Mouse (Mus musculus) olfactory bulb, adult 2 months (tissue): ENCODE data around the gene Exd2. TPM values are rescaled to one million over a fixed set of nuclear protein-coding genes. Genes with fewer than 3 reads are reported as not detected.

Experiments used
- H3K27ac ChIP-seq: fragments of 200-500 bp; 2 replicates; pipeline ENCODE4 v1.5.1; 2012; ENCODE audit warnings: low read depth, low read length; ENCODE audit not compliant: insufficient read depth
- H3K4me1 ChIP-seq: fragments of 200-500 bp; 2 replicates; pipeline ENCODE4 v1.6.1; 2012; ENCODE audit warnings: low read length; ENCODE audit not compliant: control insufficient read depth, insufficient read depth
- H3K4me3 ChIP-seq: fragments of 200-500 bp; 2 replicates; pipeline ENCODE4 v1.5.1; 2012; ENCODE audit warnings: mild to moderate bottlenecking, low read depth, low read length, moderate library complexity; ENCODE audit not compliant: insufficient read depth
- CTCF ChIP-seq: fragments of 200-500 bp; IDR thresholded peaks from 2 replicates; pipeline ENCODE4 v1.5.1; 2012; ENCODE audit warnings: low read depth, mild to moderate bottlenecking, low read length, moderate library complexity; ENCODE audit not compliant: insufficient read depth
- POLR2A ChIP-seq: fragments of 200-500 bp; IDR thresholded peaks from 2 replicates; pipeline ENCODE4 v1.6.1; 2012; ENCODE audit warnings: mild to moderate bottlenecking, low read depth, low read length, moderate library complexity; ENCODE audit not compliant: insufficient read depth
- WGBS: fragments of 180-500 bp; shearing (Covaris S2); methylation state at CpG from one replicate; pipeline ENCODE4 v1.1.7; 2018; 5-methylcytosine and 5-hydroxymethylcytosine counted together
- polyA plus RNA-seq: library from polyadenylated mRNA; stranded (reverse); fragments of >200 nt; gene quantifications from 2 replicates; pipeline ENCODE4 v1.2.4, GENCODE M21; 2012; ENCODE audit warnings: low replicate concordance; ENCODE audit not compliant: missing spikeins, insufficient read depth, insufficient read length

Exd2 gene
- polyA plus RNA-seq, 1 experiment = not detected

GRCm38 (mm10) chr12:80518757-80519620 is 56.1 kb downstream of the Exd2 start:
- TF ChIP-seq POLR2A (peak; percentile 13; the same call in 1 of the 2 replicates), CTCF (no peak)
- peak overlapping the region; percentile 89 for H3K27ac ChIP-seq
- peak overlapping the region; percentile 95 for H3K4me3 ChIP-seq
- WGBS = under 1% methylated on average over 89 of the region's 90 CpGs
- H3K4me1 ChIP-seq = peaks cover 32% of the 10 kb centered on the region

- WGBS = 1% methylated on average over 43 of the region's 43 CpGs
- TF ChIP-seq POLR2A = no peak
- TF ChIP-seq CTCF = peak; percentile 33; the same call in 1 of the 2 replicates
- H3K4me3 ChIP-seq = peak overlapping the region; percentile 95
- peaks cover 36% of the 10 kb centered on the region for H3K4me1 ChIP-seq
- peak overlapping the region; percentile 89; the same call in 1 of the 2 replicates for H3K27ac ChIP-seq
Measured at GRCm38 (mm10) chr12:80519621-80520332, 56.9 kb downstream of the Exd2 start.

- Histone ChIP-seq H3K27ac (peak overlapping the region; percentile 35; the same call in 1 of the 2 replicates), H3K4me1 (peaks cover 50% of the 10 kb centered on the region), H3K4me3 (no peak overlapping the region)
- 32% methylated on average over 3 of the region's 3 CpGs for WGBS
- TF ChIP-seq CTCF (no peak), POLR2A (no peak)
Measured at GRCm38 (mm10) chr12:80522006-80522405, 59.1 kb downstream of the Exd2 start.

- no peak overlapping the region for H3K4me3 ChIP-seq
- peaks cover 61% of the 10 kb centered on the region for H3K4me1 ChIP-seq
- H3K27ac ChIP-seq = no peak overlapping the region
- 54% methylated on average over 12 of the region's 12 CpGs for WGBS
- TF ChIP-seq POLR2A = no peak
- TF ChIP-seq CTCF = no peak
Measured at GRCm38 (mm10) chr12:80524276-80524921, 61.5 kb downstream of the Exd2 start.

GRCm38 (mm10) chr12:80525513-80525912 is 62.6 kb downstream of the Exd2 start:
- Histone ChIP-seq H3K4me1 (peaks cover 56% of the 10 kb centered on the region), H3K27ac (peak overlapping the region; percentile 57), H3K4me3 (no peak overlapping the region)
- 19% methylated on average over 7 of the region's 7 CpGs for WGBS
- TF ChIP-seq CTCF (no peak), POLR2A (no peak)

- 53% methylated on average over 2 of the region's 2 CpGs for WGBS
- no peak overlapping the region for H3K4me3 ChIP-seq
- peak overlapping the region; percentile 57 for H3K27ac ChIP-seq
- H3K4me1 ChIP-seq = peaks cover 56% of the 10 kb centered on the region
- TF ChIP-seq CTCF (no peak), POLR2A (no peak)
Measured at GRCm38 (mm10) chr12:80526511-80526910, 63.6 kb downstream of the Exd2 start.

- no peak overlapping the region for H3K4me3 ChIP-seq
- WGBS = 43% methylated on average over 5 of the region's 5 CpGs
- peaks cover 54% of the 10 kb centered on the region for H3K4me1 ChIP-seq
- H3K27ac ChIP-seq = peak overlapping the region; percentile 79
- TF ChIP-seq POLR2A (no peak), CTCF (no peak)
Measured at GRCm38 (mm10) chr12:80527727-80528389, 65.0 kb downstream of the Exd2 start.

GRCm38 (mm10) chr12:80530052-80530451 is 67.2 kb downstream of the Exd2 start:
- Histone ChIP-seq H3K27ac (no peak overlapping the region), H3K4me3 (no peak overlapping the region), H3K4me1 (peaks cover 51% of the 10 kb centered on the region)
- WGBS = 33% methylated on average over 2 of the region's 2 CpGs
- TF ChIP-seq CTCF = no peak
- no peak for TF ChIP-seq POLR2A

GRCm38 (mm10) chr12:80530630-80531029 is 67.7 kb downstream of the Exd2 start:
- Histone ChIP-seq H3K4me1 (peaks cover 46% of the 10 kb centered on the region), H3K4me3 (no peak overlapping the region), H3K27ac (no peak overlapping the region)
- TF ChIP-seq POLR2A = no peak
- TF ChIP-seq CTCF = no peak
- 68% methylated on average over 6 of the region's 6 CpGs for WGBS
